Mouse (Mus musculus) limb, embryonic 10.5 days (tissue): ENCODE data around the gene Hps4. TPM values are rescaled to one million over a fixed set of nuclear protein-coding genes. Genes with fewer than 3 reads are reported as not detected.
A peak's percentile ranks its signal among the peaks of the same experiment; 100 is the strongest.

Source experiments
- DNase-seq: peaks from one replicate; pipeline ENCODE4 v3.0.0-alpha.2; 2017; ENCODE audit warnings: low spot score
- H3K27ac ChIP-seq: fragments of 300-500 bp; sonication (generic); 2 replicates; pipeline ENCODE4 v1.5.1; 2016; ENCODE audit warnings: mild to moderate bottlenecking
- H3K27me3 ChIP-seq: fragments of 300-500 bp; sonication (generic); 2 replicates; pipeline ENCODE4 v1.6.1; 2016; ENCODE audit warnings: low read depth, mild to moderate bottlenecking; ENCODE audit not compliant: poor library complexity, severe bottlenecking
- H3K36me3 ChIP-seq: fragments of 300-500 bp; sonication (generic); 2 replicates; pipeline ENCODE4 v1.6.1; 2016; ENCODE audit warnings: mild to moderate bottlenecking, moderate library complexity
- H3K4me1 ChIP-seq: fragments of 300-500 bp; sonication (generic); 2 replicates; pipeline ENCODE4 v1.6.1; 2016
- H3K4me3 ChIP-seq: fragments of 300-500 bp; sonication (generic); 2 replicates; pipeline ENCODE4 v1.5.1; 2016; ENCODE audit warnings: mild to moderate bottlenecking, moderate library complexity
- H3K9me3 ChIP-seq: fragments of 300-500 bp; sonication (generic); replicated peaks from 2 replicates; pipeline ENCODE4 v1.6.1; 2016; ENCODE audit warnings: mild to moderate bottlenecking
- WGBS: fragments of 180-500 bp; shearing (Covaris S2); methylation state at CpG from one replicate; pipeline ENCODE4 v1.1.7; 2016; 5-methylcytosine and 5-hydroxymethylcytosine counted together
- polyA plus RNA-seq: library from polyadenylated mRNA; unstranded; fragments of >200 nt; fragmentation: Nextera tagmentation; extraction: Ambion mirVana; gene quantifications from 2 replicates; pipeline ENCODE4 v1.2.1, GENCODE M21; 2016

Hps4 gene
- polyA plus RNA-seq, 1 experiment from 2014 or later: 39.1 TPM

DNA sequence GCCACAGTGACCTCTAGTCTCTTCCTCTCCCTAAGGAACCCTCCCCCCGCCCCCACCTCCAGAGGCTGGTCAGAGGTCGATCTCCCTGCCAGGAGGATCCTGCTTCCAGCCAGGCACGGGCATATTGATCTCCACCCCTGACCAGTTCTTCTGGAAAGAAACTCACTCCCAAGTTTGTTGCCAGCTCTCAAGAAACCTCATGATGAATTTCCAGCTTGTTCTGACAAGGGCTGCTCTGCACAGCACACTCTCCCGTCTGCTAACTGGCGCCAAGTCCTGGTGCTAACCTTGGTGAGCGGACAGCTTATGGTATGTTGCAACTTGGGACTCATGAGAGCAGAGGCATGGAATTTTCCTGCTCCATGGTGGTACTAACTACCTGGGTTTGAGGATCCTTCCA lies 35.8 kb downstream of the Hps4 start:
- 80% methylated on average over 6 of the region's 6 CpGs for WGBS
- H3K27me3 ChIP-seq: no peaks in the 10 kb centered on the region
- H3K4me1 ChIP-seq: peaks cover 9% of the 10 kb centered on the region
- H3K9me3 ChIP-seq: no peaks in the 10 kb centered on the region
- no peak for DNase-seq
- no peak overlapping the region for H3K4me3 ChIP-seq
- H3K36me3 ChIP-seq: peaks cover 58% of the 10 kb centered on the region
- no peak overlapping the region for H3K27ac ChIP-seq

DNA sequence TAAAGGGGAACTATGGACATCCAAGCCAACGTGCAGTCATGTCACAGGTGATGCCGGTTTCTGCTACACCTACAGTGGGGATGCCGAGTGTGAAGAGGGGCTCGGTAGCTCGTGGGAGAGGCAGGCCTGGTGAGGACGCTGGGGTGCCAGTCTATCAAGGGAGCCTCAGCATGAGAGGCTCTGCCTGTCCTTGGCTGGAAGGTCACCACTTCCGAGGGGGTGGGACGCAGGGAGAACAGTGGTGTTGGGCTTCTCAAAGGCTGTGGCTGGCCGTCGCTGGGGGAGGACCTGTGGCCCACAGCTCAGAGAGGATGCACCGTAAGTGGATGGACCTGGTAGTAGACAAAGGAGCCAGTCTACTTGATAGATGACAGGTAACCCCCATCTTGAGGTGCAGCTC lies 38.3 kb downstream of the Hps4 start:
- WGBS: 87% methylated on average over 11 of the region's 11 CpGs
- Histone ChIP-seq H3K4me1 (peaks cover 5% of the 10 kb centered on the region), H3K36me3 (peaks cover 46% of the 10 kb centered on the region), H3K27ac (no peak overlapping the region), H3K9me3 (no peaks in the 10 kb centered on the region), H3K27me3 (no peaks in the 10 kb centered on the region), H3K4me3 (no peak overlapping the region)
- DNase-seq: no peak

DNA sequence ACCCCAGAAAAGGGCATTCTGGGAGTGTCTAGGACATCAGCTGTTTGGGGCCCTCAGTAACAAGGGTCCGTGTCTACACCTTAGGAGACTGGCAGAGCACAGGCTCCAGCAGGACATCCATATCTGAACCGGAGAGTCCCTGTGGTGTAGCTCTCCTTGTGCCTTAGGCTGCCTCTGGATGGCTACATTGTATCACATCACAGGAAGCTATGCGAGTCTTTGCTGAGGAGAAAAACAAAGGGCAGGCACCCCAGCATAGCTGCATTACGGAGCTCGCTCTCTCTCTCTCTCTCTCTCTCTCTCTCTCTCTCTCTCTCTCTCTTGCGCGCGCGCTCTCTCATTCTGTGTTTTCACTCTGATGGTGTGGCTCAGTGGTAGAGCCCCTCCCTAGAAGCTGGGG lies 39.2 kb downstream of the Hps4 start:
- H3K4me1 ChIP-seq: peaks cover 5% of the 10 kb centered on the region
- H3K4me3 ChIP-seq: no peak overlapping the region
- DNase-seq: no peak
- WGBS: 81% methylated on average over 9 of the region's 9 CpGs
- peaks cover 52% of the 10 kb centered on the region for H3K36me3 ChIP-seq
- H3K9me3 ChIP-seq: no peaks in the 10 kb centered on the region
- no peak overlapping the region for H3K27ac ChIP-seq
- H3K27me3 ChIP-seq: no peaks in the 10 kb centered on the region

DNA sequence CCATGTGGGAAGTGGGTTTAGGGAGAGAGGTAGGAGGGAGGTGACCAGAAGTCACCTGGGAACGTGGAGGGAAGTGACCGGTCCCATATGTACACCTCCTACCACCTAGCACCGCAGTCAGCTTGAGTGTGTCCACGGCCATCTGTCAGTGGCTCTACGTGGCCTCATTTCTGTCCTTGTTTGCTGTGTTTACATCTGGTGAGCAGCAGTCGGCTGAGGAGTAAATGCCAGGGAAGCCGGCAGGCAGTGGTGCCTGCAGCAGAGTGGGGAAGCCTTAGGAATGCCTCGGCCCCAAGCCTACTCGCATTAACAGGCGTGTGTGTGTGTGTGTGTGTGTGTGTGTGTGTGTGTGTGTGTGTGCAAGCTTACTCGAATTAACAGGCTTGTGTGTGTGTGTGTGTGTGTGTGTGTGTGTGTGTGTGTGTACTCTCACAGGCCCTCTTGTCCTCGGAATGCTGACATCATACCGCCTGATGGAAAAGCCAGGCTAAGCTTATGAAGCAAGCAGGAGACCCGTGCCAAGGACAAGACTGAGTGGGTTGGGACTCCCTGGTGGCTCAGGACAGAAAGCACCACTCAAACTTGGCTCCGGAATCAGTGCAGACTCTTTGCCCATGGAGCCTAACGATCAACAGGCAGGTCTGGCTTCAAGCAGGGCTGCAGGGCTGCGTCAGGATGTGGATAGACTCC lies 39.9 kb downstream of the Hps4 start:
- no peak overlapping the region for H3K4me3 ChIP-seq
- H3K27me3 ChIP-seq: no peaks in the 10 kb centered on the region
- WGBS: 72% methylated on average over 16 of the region's 17 CpGs
- H3K4me1 ChIP-seq: peaks cover 5% of the 10 kb centered on the region
- DNase-seq: no peak
- H3K36me3 ChIP-seq: peaks cover 49% of the 10 kb centered on the region
- no peak overlapping the region for H3K27ac ChIP-seq
- no peaks in the 10 kb centered on the region for H3K9me3 ChIP-seq

DNA sequence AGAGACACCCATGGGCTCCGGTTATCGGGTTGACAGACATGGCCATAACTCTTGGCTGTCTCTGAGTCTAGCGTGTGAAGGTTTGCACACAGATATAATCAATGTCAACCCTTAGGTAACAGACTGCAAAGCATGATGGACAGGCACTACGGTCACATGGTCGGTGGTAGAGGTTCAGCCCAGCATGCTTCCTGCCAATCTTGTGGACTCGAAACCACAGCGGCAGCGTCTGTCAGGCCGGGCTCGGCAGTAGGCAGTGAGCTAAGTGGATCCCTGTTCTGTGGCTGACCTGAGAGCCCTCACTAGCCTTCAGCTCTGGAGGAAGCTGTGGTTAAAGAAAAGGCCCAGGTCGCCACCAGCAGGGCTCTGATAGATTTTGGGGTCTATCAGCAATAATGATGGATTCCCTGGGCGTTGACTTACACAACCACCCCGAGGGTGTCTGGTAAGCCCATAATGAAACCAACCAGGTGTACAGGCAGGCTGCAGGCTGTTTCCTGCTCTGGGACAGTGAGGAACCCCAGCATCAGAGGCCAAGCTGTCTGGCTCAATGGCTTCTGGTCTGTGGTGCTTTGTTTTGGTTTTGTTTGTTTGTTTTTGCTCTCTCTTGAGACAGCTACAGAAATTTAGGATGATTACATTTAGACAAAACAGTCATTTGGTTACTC lies 42.1 kb downstream of the Hps4 start:
- Histone ChIP-seq H3K27ac (no peak overlapping the region), H3K4me1 (peaks cover 5% of the 10 kb centered on the region), H3K27me3 (no peaks in the 10 kb centered on the region), H3K9me3 (no peaks in the 10 kb centered on the region), H3K36me3 (peaks cover 33% of the 10 kb centered on the region), H3K4me3 (no peak overlapping the region)
- WGBS: 93% methylated on average over 13 of the region's 13 CpGs
- DNase-seq: no peak

- no peak overlapping the region for H3K27ac ChIP-seq
- WGBS: 74% methylated on average over 2 of the region's 2 CpGs
- H3K4me1 ChIP-seq: peaks cover 5% of the 10 kb centered on the region
- H3K9me3 ChIP-seq: no peaks in the 10 kb centered on the region
- H3K27me3 ChIP-seq: 0 out of 2 replicates have a peak, but pooled peaks cover 2% of the 10 kb centered on the region
- H3K4me3 ChIP-seq: no peak overlapping the region
- no peak for DNase-seq
- H3K36me3 ChIP-seq: peaks cover 34% of the 10 kb centered on the region
Observed at GRCm38 (mm10) chr5:112385973-112386372, 43.1 kb downstream of the Hps4 start.

DNA sequence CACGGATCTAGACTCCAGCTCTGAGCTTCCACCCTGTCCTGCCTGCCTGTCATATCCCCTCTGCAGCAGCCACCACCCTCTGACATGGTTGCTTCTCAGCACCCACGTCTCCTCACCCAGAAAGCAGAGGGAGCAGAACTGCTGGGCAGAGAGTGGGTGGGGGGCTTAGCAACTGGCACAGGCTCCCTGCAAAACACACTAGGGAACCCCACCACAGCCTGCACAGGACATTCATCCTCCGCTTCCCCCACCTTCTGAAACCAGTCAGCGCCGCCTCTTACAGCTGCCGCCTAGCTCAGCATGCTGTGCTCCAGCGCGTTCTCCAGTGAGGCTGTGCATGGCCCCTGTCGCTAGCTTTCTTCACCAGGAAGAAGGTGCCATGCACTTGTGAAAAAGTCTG lies 46.5 kb downstream of the Hps4 start:
- Histone ChIP-seq H3K4me1 (peaks cover 16% of the 10 kb centered on the region), H3K27me3 (peaks cover 36% of the 10 kb centered on the region), H3K9me3 (no peaks in the 10 kb centered on the region), H3K36me3 (peaks cover 43% of the 10 kb centered on the region), H3K4me3 (no peak overlapping the region), H3K27ac (no peak overlapping the region)
- no peak for DNase-seq
- WGBS: 74% methylated on average over 9 of the region's 9 CpGs

DNA sequence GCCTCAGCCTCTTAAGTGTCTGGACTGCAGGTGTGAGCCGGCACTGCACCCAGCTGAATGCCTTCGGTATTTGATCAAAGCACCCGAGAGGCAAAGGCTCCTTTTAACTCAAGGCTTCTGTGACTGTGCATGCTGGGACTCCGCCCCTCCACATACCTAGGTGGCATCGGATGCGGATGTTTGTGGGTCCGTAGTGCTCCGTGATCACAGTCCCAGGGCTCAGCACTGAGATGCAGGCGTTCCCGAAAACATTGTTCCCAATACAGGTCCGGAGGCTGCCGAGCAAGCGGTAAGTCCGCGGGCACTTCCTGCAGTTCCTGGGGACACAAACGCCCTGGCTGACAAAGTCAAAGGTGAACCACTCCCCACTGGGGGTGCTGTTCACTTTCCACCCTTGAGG lies 48.1 kb downstream of the Hps4 start:
- peaks cover 32% of the 10 kb centered on the region for H3K36me3 ChIP-seq
- no peak for DNase-seq
- 46% methylated on average over 16 of the region's 16 CpGs for WGBS
- no peak overlapping the region for H3K27ac ChIP-seq
- no peaks in the 10 kb centered on the region for H3K9me3 ChIP-seq
- H3K27me3 ChIP-seq: peaks cover 38% of the 10 kb centered on the region
- H3K4me1 ChIP-seq: peaks cover 27% of the 10 kb centered on the region
- no peak overlapping the region for H3K4me3 ChIP-seq

DNA sequence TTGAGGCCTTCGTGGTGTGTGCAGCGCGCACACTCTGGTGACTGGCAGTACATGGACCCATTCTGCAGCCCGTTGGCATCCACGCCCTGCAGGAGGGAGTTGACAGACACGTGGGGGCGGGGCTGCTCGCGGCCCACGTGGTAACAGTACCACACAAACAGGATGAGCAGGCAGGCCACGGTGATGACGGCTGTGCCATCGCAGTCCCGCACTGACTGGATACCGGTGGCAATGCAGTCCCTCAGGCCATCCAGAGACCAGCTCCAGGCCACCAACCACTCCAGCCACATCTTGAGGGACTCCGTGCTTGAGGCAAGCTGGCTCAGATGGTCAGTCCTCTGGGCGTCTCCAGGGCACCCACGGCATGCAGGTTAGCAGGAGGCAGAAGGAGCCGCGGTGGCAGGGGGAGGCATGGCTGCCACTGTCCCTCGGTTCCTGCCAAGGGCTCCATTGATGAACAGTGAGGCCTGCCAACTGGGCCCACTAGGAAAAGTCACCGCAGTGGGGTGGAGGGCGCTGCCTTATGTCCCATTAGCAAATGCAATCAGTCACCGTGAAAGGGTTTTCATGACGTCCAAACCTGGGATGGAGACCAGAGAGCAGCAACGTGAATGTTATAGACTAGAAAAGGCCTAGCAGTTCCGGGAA lies 48.9 kb downstream of the Hps4 start:
- peaks cover 38% of the 10 kb centered on the region for H3K27me3 ChIP-seq
- H3K4me1 ChIP-seq: peaks cover 33% of the 10 kb centered on the region
- no peak overlapping the region for H3K27ac ChIP-seq
- no peak for DNase-seq
- H3K36me3 ChIP-seq: peaks cover 24% of the 10 kb centered on the region
- no peak overlapping the region for H3K4me3 ChIP-seq
- no peaks in the 10 kb centered on the region for H3K9me3 ChIP-seq
- 68% methylated on average over 27 of the region's 27 CpGs for WGBS

- H3K36me3 ChIP-seq: peaks cover 18% of the 10 kb centered on the region
- WGBS: 12% methylated on average over 18 of the region's 18 CpGs
- peak overlapping the region; percentile 70 for H3K4me3 ChIP-seq
- H3K4me1 ChIP-seq: peaks cover 33% of the 10 kb centered on the region
- DNase-seq: no peak
- no peaks in the 10 kb centered on the region for H3K9me3 ChIP-seq
- H3K27ac ChIP-seq: peak overlapping the region; percentile 93
- H3K27me3 ChIP-seq: peaks cover 38% of the 10 kb centered on the region
Observed at GRCm38 (mm10) chr5:112393741-112394414, 51.0 kb downstream of the Hps4 start.

- WGBS: under 1% methylated on average over 27 of the region's 28 CpGs
- no peak for DNase-seq
- Histone ChIP-seq H3K27me3 (peaks cover 38% of the 10 kb centered on the region), H3K4me1 (peaks cover 33% of the 10 kb centered on the region), H3K27ac (peak overlapping the region; percentile 93), H3K4me3 (peak overlapping the region; percentile 70), H3K36me3 (peaks cover 17% of the 10 kb centered on the region), H3K9me3 (no peaks in the 10 kb centered on the region)
Observed at GRCm38 (mm10) chr5:112394415-112394763, 51.5 kb downstream of the Hps4 start.

DNA sequence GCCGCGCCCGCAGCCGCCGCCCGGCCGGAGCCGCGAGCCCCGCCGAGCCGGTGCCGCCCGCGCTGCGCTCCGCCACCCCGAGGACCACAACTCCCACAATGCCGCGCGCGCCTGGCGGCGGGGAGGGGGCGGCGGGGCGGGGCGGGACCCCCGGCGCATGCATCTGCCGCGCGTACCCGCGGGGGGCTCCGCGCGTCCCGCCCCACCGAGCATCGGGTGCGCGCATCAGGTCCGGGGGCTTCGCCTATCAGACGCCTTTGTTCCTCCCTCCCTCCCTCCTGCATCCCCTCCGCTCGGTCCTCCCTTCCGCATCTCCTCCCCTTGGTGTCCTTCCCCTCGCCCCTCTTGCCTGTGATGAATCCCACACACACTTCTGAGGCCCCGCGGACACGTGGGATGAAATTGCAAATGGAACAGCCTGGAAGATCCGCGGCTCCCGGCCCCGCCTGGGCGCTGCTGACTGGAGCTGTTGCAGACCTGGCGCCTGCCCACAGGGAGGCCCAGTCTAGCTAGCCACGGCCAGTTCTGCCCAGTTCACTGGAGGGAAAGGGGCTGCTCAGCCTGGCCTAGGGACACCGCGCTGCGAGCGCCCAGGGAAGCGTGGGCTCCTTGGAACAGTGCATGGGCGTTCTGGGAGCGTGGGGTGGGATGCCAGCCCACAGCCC lies 52.0 kb downstream of the Hps4 start, which contains the start of gene Asphd2:
Asphd2 (minus strand) TSS at position 88 of the 665 bp plus-strand sequence.
- 2% methylated on average over 65 of the region's 67 CpGs for WGBS
- Histone ChIP-seq H3K9me3 (no peaks in the 10 kb centered on the region), H3K27ac (peak within 1 kb of the TSS; percentile 93), H3K4me1 (peaks cover 33% of the 10 kb centered on the region), H3K36me3 (peaks cover 14% of the 10 kb centered on the region), H3K4me3 (peak within 1 kb of the TSS; percentile 70), H3K27me3 (peaks cover 38% of the 10 kb centered on the region)
- peak; percentile 89 for DNase-seq
